Mouse (Mus musculus): ENCODE results near the gene Meis3. TPM values are rescaled to one million over a fixed set of nuclear protein-coding genes. Genes with fewer than 3 reads are reported as not detected.

The Meis3 gene
- polyA plus RNA-seq, 1 experiment from 2014 or later = 30.8 TPM

Other genes starting within 250 kb of the Meis3 start
- gene Nop53, start 229.0 kb upstream of the Meis3 start, polyA plus RNA-seq (2015; fragmentation: Nextera tagmentation; extraction: Ambion mirVana) = 161 and 174 TPM in 2 replicates
- 42.3 and 50.9 TPM in 2 replicates for gene Ehd2, start 207.5 kb upstream of the Meis3 start, polyA plus RNA-seq (2015; fragmentation: Nextera tagmentation; extraction: Ambion mirVana)
- 4.9 and 5.4 TPM in 2 replicates for gene Bicra, start 127.2 kb upstream of the Meis3 start, polyA plus RNA-seq (2015; fragmentation: Nextera tagmentation; extraction: Ambion mirVana)
- gene Zfp541, start 113.3 kb upstream of the Meis3 start, polyA plus RNA-seq (2015; fragmentation: Nextera tagmentation; extraction: Ambion mirVana) = 0.03 and 0.06 TPM in 2 replicates
- 186 and 194 TPM in 2 replicates for gene Napa, start 76.6 kb upstream of the Meis3 start, polyA plus RNA-seq (2015; fragmentation: Nextera tagmentation; extraction: Ambion mirVana)
- gene Kptn, start 55.2 kb upstream of the Meis3 start, polyA plus RNA-seq (2015; fragmentation: Nextera tagmentation; extraction: Ambion mirVana) = 24.4 and 25.6 TPM in 2 replicates
- 0.15 and 0.23 TPM in 2 replicates for gene Slc8a2, start 45.3 kb upstream of the Meis3 start, polyA plus RNA-seq (2015; fragmentation: Nextera tagmentation; extraction: Ambion mirVana)
- 21.8 and 34.2 TPM in 2 replicates for gene Dhx34, start 46.9 kb downstream of the Meis3 start, polyA plus RNA-seq (2015; fragmentation: Nextera tagmentation; extraction: Ambion mirVana)
- 0.13 and 0.23 TPM in 2 replicates for gene C5ar2, start 69.1 kb downstream of the Meis3 start, polyA plus RNA-seq (2015; fragmentation: Nextera tagmentation; extraction: Ambion mirVana)
- 2.4 TPM in 2 replicates for gene C5ar1, start 84.5 kb downstream of the Meis3 start, polyA plus RNA-seq (2015; fragmentation: Nextera tagmentation; extraction: Ambion mirVana)
- 16.4 and 16.6 TPM in 2 replicates for gene Inafm1, start 98.5 kb downstream of the Meis3 start, polyA plus RNA-seq (2015; fragmentation: Nextera tagmentation; extraction: Ambion mirVana)
- gene Ccdc9, start 111.7 kb downstream of the Meis3 start, polyA plus RNA-seq (2015; fragmentation: Nextera tagmentation; extraction: Ambion mirVana) = 23.3 and 24.7 TPM in 2 replicates
- 5.9 and 6.4 TPM in 2 replicates for gene Bbc3, start 133.3 kb downstream of the Meis3 start, polyA plus RNA-seq (2015; fragmentation: Nextera tagmentation; extraction: Ambion mirVana)
- gene Sae1, start 212.7 kb downstream of the Meis3 start, polyA plus RNA-seq (2015; fragmentation: Nextera tagmentation; extraction: Ambion mirVana) = 270 and 284 TPM in 2 replicates
- 13.8 and 14.4 TPM in 2 replicates for gene Zc3h4, start 225.8 kb downstream of the Meis3 start, polyA plus RNA-seq (2015; fragmentation: Nextera tagmentation; extraction: Ambion mirVana)